Mouse (Mus musculus) gastrocnemius, postnatal 4 days (tissue): ENCODE data around the gene Yes1. TPM values are rescaled to one million over a fixed set of nuclear protein-coding genes. Genes with fewer than 3 reads are reported as not detected.
"Not testable (repeated sequence)": the region's sequence is repeated elsewhere in the genome, so short reads cannot be mapped to it uniquely, and the experiment has no call there.

Source experiments
- DNase-seq, 2 experiments: peaks; one replicate each; pipeline ENCODE4 v3.0.0; 2021 to 2022; ENCODE audit warnings: low spot score in 2 of 2, mixed read lengths in 2 of 2
- total RNA-seq, 2 experiments: library from RNA; stranded (reverse); gene quantifications; 2 replicates each; pipeline ENCODE4 v1.2.3; 2021

The Yes1 gene
- total RNA-seq, 2 experiments from 2014 or later: 30.3 to 35.0 TPM

GRCm38 (mm10) chr5:32697208-32697867, 86.4 kb downstream of the Yes1 start:
- no peak for DNase-seq

GRCm38 (mm10) chr5:32706226-32706780, 95.3 kb downstream of the Yes1 start:
- DNase-seq: no peak

GRCm38 (mm10) chr5:32711485-32711884, 100.5 kb downstream of the Yes1 start:
- DNase-seq: no peak

GRCm38 (mm10) chr5:32712221-32713041, 101.5 kb downstream of the Yes1 start:
- DNase-seq: no peak

- DNase-seq: no peak
Observed at GRCm38 (mm10) chr5:32713042-32713702, 102.2 kb downstream of the Yes1 start.

- DNase-seq: peak; percentile 83 to 84
Observed at GRCm38 (mm10) chr5:32713703-32714467, 102.9 kb downstream of the Yes1 start.

- no peak for DNase-seq
Observed at GRCm38 (mm10) chr5:32717726-32718125, 106.8 kb downstream of the Yes1 start.

GRCm38 (mm10) chr5:32718916-32719315, 107.9 kb downstream of the Yes1 start:
- DNase-seq: no peak

GRCm38 (mm10) chr5:32720416-32720815, 109.4 kb downstream of the Yes1 start:
- no peak for DNase-seq

- DNase-seq: no peak
Observed at GRCm38 (mm10) chr5:32721316-32721715, 110.3 kb downstream of the Yes1 start.

GRCm38 (mm10) chr5:32722263-32722662, 111.3 kb downstream of the Yes1 start:
- DNase-seq: no peak

- DNase-seq: not testable (repeated sequence)
Observed at GRCm38 (mm10) chr5:32722711-32723110, 111.7 kb downstream of the Yes1 start.

GRCm38 (mm10) chr5:32723981-32724380, 113.0 kb downstream of the Yes1 start:
- DNase-seq: no peak

- not testable (repeated sequence) for DNase-seq
Observed at GRCm38 (mm10) chr5:32725397-32725796, 114.4 kb downstream of the Yes1 start.

GRCm38 (mm10) chr5:32728300-32728699, 117.3 kb downstream of the Yes1 start:
- no peak for DNase-seq

GRCm38 (mm10) chr5:32728851-32729250, 117.9 kb downstream of the Yes1 start:
- peak in 1 of 2 experiments; percentile 6 for DNase-seq

GRCm38 (mm10) chr5:32733892-32734291, 122.9 kb downstream of the Yes1 start:
- not testable (repeated sequence) for DNase-seq

- no peak for DNase-seq
Observed at GRCm38 (mm10) chr5:32735779-32736178, 124.8 kb downstream of the Yes1 start.
